Mouse (Mus musculus) cerebellum, adult 2 months (tissue): Measurements from ENCODE around the gene Gp9.

Experiments
- CTCF ChIP-seq: fragments of 200-500 bp; IDR thresholded peaks from 2 replicates; pipeline ENCODE4 v1.5.1; 2011; ENCODE audit warnings: low read depth, mild to moderate bottlenecking, control low read depth, low read length, moderate library complexity, borderline replicate concordance; ENCODE audit not compliant: insufficient read depth
- POLR2A ChIP-seq: fragments of 200-500 bp; IDR thresholded peaks from 2 replicates; pipeline ENCODE4 v1.6.1; 2011; ENCODE audit warnings: low read length, control low read depth, borderline replicate concordance; ENCODE audit not compliant: insufficient read depth

DNA sequence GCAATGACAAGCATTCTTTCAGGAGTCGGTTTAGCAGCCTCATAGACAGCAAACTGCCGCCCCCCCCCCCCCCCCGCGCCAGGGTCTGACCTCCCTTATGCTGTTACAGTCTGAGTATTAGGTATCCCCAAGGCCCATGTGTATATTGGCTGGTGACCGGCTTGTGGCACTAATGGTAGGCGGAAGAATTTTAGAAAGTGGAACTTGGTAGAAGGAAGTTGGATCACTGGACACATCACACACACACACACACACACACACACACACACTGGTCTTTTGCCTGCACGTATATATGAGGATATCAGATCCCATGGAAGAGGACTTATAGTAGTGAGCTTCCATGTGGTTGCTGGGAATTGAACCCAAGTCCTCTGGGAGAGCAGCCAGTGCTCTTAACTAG, 24.6 kb downstream of the Gp9 start:
- TF ChIP-seq CTCF (no peak), POLR2A (no peak)
